Mouse (Mus musculus) intestine, embryonic 16.5 days (tissue): ENCODE measurements around the gene Zscan4-ps2. TPM values are rescaled to one million over a fixed set of nuclear protein-coding genes. Genes with fewer than 3 reads are reported as not detected.
"Not testable (repeated sequence)": the region's sequence is repeated elsewhere in the genome, so short reads cannot be mapped to it uniquely, and the experiment has no call there.

Experiments
- ATAC-seq: fragments of 200-750 bp; cut with Nextera tagmentation; 2 replicates; pipeline ENCODE4 v1.8.0; 2017; ENCODE audit warnings: moderate TSS enrichment, moderate library complexity
- H3K27ac ChIP-seq: fragments of 300-500 bp; sonication (generic); 2 replicates; pipeline ENCODE4 v1.5.1; 2014; ENCODE audit warnings: mild to moderate bottlenecking, low read length
- H3K27me3 ChIP-seq: fragments of 300-500 bp; sonication (generic); replicated peaks from 2 replicates; pipeline ENCODE4 v1.6.1; 2014; ENCODE audit warnings: low read length, control low read depth, mixed read lengths; ENCODE audit not compliant: control insufficient read depth, insufficient read depth
- H3K36me3 ChIP-seq: fragments of 300-500 bp; sonication (generic); 2 replicates; pipeline ENCODE4 v1.6.1; 2014; ENCODE audit warnings: low read length, control low read depth; ENCODE audit not compliant: control insufficient read depth, insufficient read depth
- H3K4me1 ChIP-seq: fragments of 300-500 bp; sonication (generic); 2 replicates; pipeline ENCODE4 v1.6.1; 2014; ENCODE audit warnings: low read length, control low read depth, mixed read lengths; ENCODE audit not compliant: control insufficient read depth, insufficient read depth
- H3K4me2 ChIP-seq: fragments of 300-500 bp; sonication (generic); 2 replicates; pipeline ENCODE4 v1.6.1; 2014; ENCODE audit warnings: low read depth, low read length, control low read depth
- H3K4me3 ChIP-seq: fragments of 300-500 bp; sonication (generic); 2 replicates; pipeline ENCODE4 v1.5.1; 2014; ENCODE audit warnings: mild to moderate bottlenecking, low read length
- H3K9ac ChIP-seq: fragments of 300-500 bp; sonication (generic); 2 replicates; pipeline ENCODE4 v1.6.1; 2014; ENCODE audit warnings: low read depth, low read length
- H3K9me3 ChIP-seq: fragments of 300-500 bp; sonication (generic); 2 replicates; pipeline ENCODE4 v1.6.1; 2016; ENCODE audit warnings: low read length, control low read depth; ENCODE audit not compliant: control insufficient read depth
- WGBS: fragments of 180-500 bp; shearing (Covaris S2); extraction: QIAGEN DNeasy Blood & Tissue Kit; methylation state at CpG from one replicate; pipeline ENCODE4 v1.1.7; 2014; 5-methylcytosine and 5-hydroxymethylcytosine counted together
- polyA plus RNA-seq: library from polyadenylated mRNA; unstranded; fragments of >200 nt; fragmentation: Nextera tagmentation; extraction: Ambion mirVana; gene quantifications from 2 replicates; pipeline ENCODE4 v1.2.1, GENCODE M21; 2015

Zscan4-ps2 gene
- not detected in 2 replicates for polyA plus RNA-seq

DNA sequence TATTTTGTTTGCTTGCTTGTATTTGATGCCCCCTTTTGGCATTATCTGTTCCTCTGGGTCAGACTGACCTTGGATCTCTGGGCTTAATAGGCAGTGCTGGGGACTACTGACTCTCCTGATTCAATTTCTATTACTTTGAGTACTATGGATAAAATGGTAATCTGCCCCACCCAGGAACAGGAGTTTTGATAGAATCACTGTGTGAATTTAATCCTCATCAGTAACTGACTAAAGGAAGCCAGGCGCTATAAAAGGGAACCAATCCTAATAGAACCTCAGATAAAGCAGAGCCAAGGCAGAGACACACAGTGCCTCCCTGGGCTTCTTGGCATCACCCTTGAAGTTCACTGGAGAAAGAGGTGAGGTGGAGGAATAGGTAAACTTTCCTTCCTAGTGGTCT is at the start of gene Zscan4-ps2:
Gene Zscan4-ps2, plus strand, starts transcription at position 301 of the 400 bp plus-strand sequence.
- H3K27me3 ChIP-seq, H3K9me3 ChIP-seq, H3K9ac ChIP-seq, H3K4me2 ChIP-seq, H3K27ac ChIP-seq, H3K36me3 ChIP-seq, H3K4me3 ChIP-seq, H3K4me1 ChIP-seq, ATAC-seq: not testable (repeated sequence)
- 81% methylated on average over 1 of the region's 1 CpGs for WGBS

Other genes with a start within 250 kb of the Zscan4-ps2 start
- gene Zscan4e, start 203.6 kb upstream of the Zscan4-ps2 start, polyA plus RNA-seq: not detected in 2 replicates
- gene Zscan4f, start 116.4 kb upstream of the Zscan4-ps2 start, polyA plus RNA-seq: not detected in 2 replicates
- gene Zscan4-ps3, start 95.0 kb downstream of the Zscan4-ps2 start, polyA plus RNA-seq: not detected in 2 replicates
- gene Vmn1r72, start 165.8 kb downstream of the Zscan4-ps2 start, polyA plus RNA-seq: not detected in 2 replicates
- not detected in 2 replicates for gene Vmn1r73, start 216.0 kb downstream of the Zscan4-ps2 start, polyA plus RNA-seq